ENCODE assay signal across 8 mouse cellular contexts in the genomic region with DNA sequence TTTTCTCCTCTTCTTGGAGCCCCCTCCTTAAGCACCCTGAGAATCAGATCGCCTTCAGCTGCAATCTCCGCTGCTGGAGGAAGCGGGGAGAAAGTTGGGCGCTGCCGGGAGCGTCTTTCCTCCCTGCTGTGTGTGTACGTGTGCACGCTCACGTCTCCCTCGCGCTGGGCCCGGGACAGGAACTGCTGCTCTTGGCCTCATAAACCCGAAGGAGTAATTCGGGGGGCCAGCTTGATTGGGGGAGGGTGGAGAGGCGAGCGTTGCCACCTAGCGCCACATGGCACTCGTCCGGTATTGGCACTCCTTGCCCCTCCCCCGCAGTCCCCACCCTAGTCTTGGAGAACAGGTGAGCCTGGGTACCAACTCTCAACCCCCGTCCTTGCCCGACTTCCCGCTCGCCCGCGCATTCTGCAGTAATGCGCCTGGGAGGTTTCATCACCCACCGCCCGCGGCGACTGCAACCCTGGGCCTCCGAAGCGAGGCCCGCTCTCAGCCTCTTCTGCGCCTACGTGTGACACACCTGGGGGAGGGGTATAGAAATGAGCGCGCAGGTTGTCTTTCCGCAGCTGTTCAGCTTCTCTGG. TPM values are rescaled to one million over a fixed set of nuclear protein-coding genes. Genes with fewer than 3 reads are reported as not detected.
DNase-seq lines count a peak whose midpoint lies in the region; ATAC-seq and TF ChIP-seq lines count a peak whose summit lies in the region.

No protein-coding gene starts in this region.

- H3K4me2 ChIP-seq in hindbrain, embryonic 15.5 days, result peak overlapping the region; percentile 92
- H3K4me2 ChIP-seq in midbrain, embryonic 13.5 days (replicated peaks), result peak overlapping the region; percentile 99

- H3K4me3 ChIP-seq in layer of hippocampus, adult 2 months, result peak overlapping the region; percentile 32; the same call in 1 of the 2 replicates
- peak overlapping the region; percentile 77 for H3K4me3 ChIP-seq in hindbrain, embryonic 15.5 days
- peak overlapping the region; percentile 64 for H3K4me3 ChIP-seq in midbrain, embryonic 13.5 days (replicated peaks)

- H3K36me3 ChIP-seq in hindbrain, embryonic 15.5 days, result no peaks in the 10 kb centered on the region
- no peaks in the 10 kb centered on the region for H3K36me3 ChIP-seq in midbrain, embryonic 13.5 days

- no peak for DNase-seq in layer of hippocampus, adult 2 months (ENCODE audit: low spot score in 2 of 2)
- no peak for DNase-seq in layer of hippocampus, postnatal 14 days (ENCODE audit: low spot score in 2 of 2)
- peak; percentile 22 for DNase-seq in embryo, embryonic 9.5 days (ENCODE audit: extremely low spot score)
- DNase-seq in layer of hippocampus, adult 9-10 months (ENCODE audit: low spot score), result no peak
- DNase-seq in spleen, postnatal 36 days (ENCODE audit: low spot score in 2 of 2), result no peak
- no peak for DNase-seq in left cerebral cortex, adult 8-10 months (ENCODE audit: low spot score in 2 of 2)

- under 1% methylated on average over 39 of the region's 39 CpGs for WGBS in hindbrain, embryonic 15.5 days
- WGBS in midbrain, embryonic 13.5 days, result 3% methylated on average over 39 of the region's 39 CpGs

- H3K27me3 ChIP-seq in hindbrain, embryonic 15.5 days, result peaks cover 34% of the 10 kb centered on the region
- peaks cover 41% of the 10 kb centered on the region for H3K27me3 ChIP-seq in midbrain, embryonic 13.5 days

- no peak for TF ChIP-seq CTCF in layer of hippocampus, adult 2 months (conservative IDR thresholded peaks at IDR 0.05)

- H3K27ac ChIP-seq in layer of hippocampus, adult 2 months, result no peak overlapping the region
- H3K27ac ChIP-seq in hindbrain, embryonic 15.5 days (replicated peaks), result no peak overlapping the region
- H3K27ac ChIP-seq in midbrain, embryonic 13.5 days, result no peak overlapping the region

- H3K4me1 ChIP-seq in hindbrain, embryonic 15.5 days (replicated peaks), result peaks cover 29% of the 10 kb centered on the region
- H3K4me1 ChIP-seq in midbrain, embryonic 13.5 days (replicated peaks), result peaks cover 27% of the 10 kb centered on the region

- peak overlapping the region; percentile 22; the same call in 1 of the 2 replicates for H3K9ac ChIP-seq in hindbrain, embryonic 15.5 days
- 0 out of 2 replicates have a peak overlapping the region, but pooled peaks have one; percentile 8 for H3K9ac ChIP-seq in midbrain, embryonic 13.5 days (replicated peaks)

- no peaks in the 10 kb centered on the region for H3K9me3 ChIP-seq in hindbrain, embryonic 15.5 days
- no peaks in the 10 kb centered on the region for H3K9me3 ChIP-seq in midbrain, embryonic 13.5 days

- no peak for ATAC-seq in hindbrain, embryonic 15.5 days (ENCODE audit: low FRiP score, low read depth)
- ATAC-seq in midbrain, embryonic 13.5 days, result no peak

RNA-seq across cellular contexts. Expression of a gene that starts 1.5 kb away (rescaled TPM):
- 1 to 10 TPM; 3.8 to 4.6 TPM for total RNA-seq in layer of hippocampus, adult 2 months (2021)
- 1 to 10 TPM; 5.0 to 6.4 TPM for total RNA-seq in layer of hippocampus, postnatal 14 days (2021)
- 1.2 and 1.3 TPM in 2 replicates for polyA plus RNA-seq in hindbrain, embryonic 15.5 days (2015; fragmentation: Nextera tagmentation; extraction: Ambion mirVana)
- polyA plus RNA-seq in midbrain, embryonic 13.5 days (2015; fragmentation: Nextera tagmentation; extraction: Ambion mirVana), result 0.53 and 0.71 TPM in 2 replicates
- total RNA-seq in left cerebral cortex, adult 8-10 months (2022), result 1 to 10 TPM in 3 of 4 experiments, under 1 TPM in 1; 0.59 to 1.5 (median 1.4) TPM
